Mouse (Mus musculus) layer of hippocampus, adult 2 months (tissue): ENCODE measurements around the gene Spaca4. TPM values are rescaled to one million over a fixed set of nuclear protein-coding genes. Genes with fewer than 3 reads are reported as not detected.

Experiments used
- DNase-seq, 2 experiments: peaks; one replicate each; pipeline ENCODE4 v3.0.0; 2022; ENCODE audit warnings: low spot score in 2 of 2
- H3K27ac ChIP-seq: fragments of 200-600 bp; 2 replicates; pipeline ENCODE4 v1.8.1; 2022
- H3K4me3 ChIP-seq: fragments of 200-600 bp; 2 replicates; pipeline ENCODE4 v1.8.1; 2022; ENCODE audit warnings: mild to moderate bottlenecking
- CTCF ChIP-seq: fragments of 200-600 bp; conservative IDR thresholded peaks from 2 replicates; pipeline ENCODE4 v1.8.1; 2022; ENCODE audit warnings: antibody characterized with exemption, mild to moderate bottlenecking, moderate library complexity
- total RNA-seq, 2 experiments: library from RNA; stranded (reverse); gene quantifications; 2 replicates each; pipeline ENCODE4 v1.2.3; 2021

Spaca4 gene
- total RNA-seq, 2 experiments from 2014 or later: not detected

GRCm38 (mm10) chr7:45697894-45698293 is 27.7 kb downstream of the Spaca4 start:
- Histone ChIP-seq H3K4me3 (no peak overlapping the region), H3K27ac (no peak overlapping the region)
- no peak for TF ChIP-seq CTCF
- no peak for DNase-seq

DNA sequence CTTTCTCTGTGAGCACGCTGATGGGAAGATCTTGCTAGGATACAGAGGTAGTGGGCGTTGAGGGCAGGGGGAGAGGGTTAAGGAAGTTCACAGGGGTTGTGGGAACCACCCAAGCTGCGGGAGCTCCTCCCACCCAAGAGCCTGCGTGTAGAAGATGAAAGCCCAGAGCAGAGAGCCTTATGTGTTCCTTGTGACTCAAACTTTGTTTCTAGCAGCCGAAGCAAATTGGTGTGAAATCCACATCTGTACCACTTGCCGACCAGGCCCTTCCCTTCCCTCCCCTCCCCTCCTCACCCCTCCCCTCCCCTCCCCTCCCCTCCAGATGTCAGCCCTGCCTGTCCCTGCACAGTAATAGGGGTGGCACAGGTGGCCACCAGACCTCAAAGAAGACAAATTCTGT is 30.5 kb downstream of the Spaca4 start:
- TF ChIP-seq CTCF: no peak
- no peak overlapping the region for H3K27ac ChIP-seq
- DNase-seq: no peak
- H3K4me3 ChIP-seq: no peak overlapping the region

GRCm38 (mm10) chr7:45693921-45694591 is 31.6 kb downstream of the Spaca4 start, which contains the start of gene Sec1:
TSS of gene Sec1 (minus strand) at chr7:45694402.
- DNase-seq: no peak
- TF ChIP-seq CTCF: no peak
- no peak within 1 kb of the TSS for H3K27ac ChIP-seq
- no peak within 1 kb of the TSS for H3K4me3 ChIP-seq

GRCm38 (mm10) chr7:45692364-45692763 is 33.2 kb downstream of the Spaca4 start:
- no peak for DNase-seq
- TF ChIP-seq CTCF: no peak
- H3K27ac ChIP-seq: no peak overlapping the region
- no peak overlapping the region for H3K4me3 ChIP-seq

- no peak for DNase-seq
- no peak for TF ChIP-seq CTCF
- H3K4me3 ChIP-seq: no peak overlapping the region
- no peak overlapping the region for H3K27ac ChIP-seq
Observed at GRCm38 (mm10) chr7:45689800-45690199, 35.8 kb downstream of the Spaca4 start.

DNA sequence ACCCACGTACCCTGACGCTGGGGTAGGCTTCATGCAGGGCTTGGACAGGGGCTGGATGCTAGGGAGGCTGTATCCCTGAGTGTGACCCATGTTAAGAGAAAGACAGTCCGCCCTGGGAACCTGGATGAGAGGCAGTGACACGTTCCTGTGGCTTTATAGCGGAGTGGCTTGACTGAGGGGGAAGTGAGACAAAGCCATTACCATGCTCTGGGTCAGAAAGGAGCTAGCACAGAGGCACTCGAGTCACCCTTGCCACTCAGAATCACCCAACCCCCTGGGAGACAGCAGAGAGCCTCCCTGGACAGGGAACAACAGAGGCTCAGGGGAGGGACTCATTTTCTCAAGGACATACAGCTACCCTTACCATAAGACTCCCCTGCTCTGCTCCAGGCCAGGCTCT is 36.5 kb downstream of the Spaca4 start:
- DNase-seq: no peak

GRCm38 (mm10) chr7:45686841-45687240 is 38.8 kb downstream of the Spaca4 start:
- no peak overlapping the region for H3K4me3 ChIP-seq
- DNase-seq: no peak

More for the DNA sequence above, 36.5 kb downstream of the Spaca4 start:
- Histone ChIP-seq H3K4me3 (no peak overlapping the region), H3K27ac (no peak overlapping the region)
- TF ChIP-seq CTCF: no peak

GRCm38 (mm10) chr7:45685811-45686210 is 39.8 kb downstream of the Spaca4 start:
- DNase-seq: no peak
- Histone ChIP-seq H3K27ac (peak overlapping the region; percentile 46; the same call in 1 of the 2 replicates), H3K4me3 (no peak overlapping the region)
- no peak for TF ChIP-seq CTCF

More at GRCm38 (mm10) chr7:45686841-45687240, 38.8 kb downstream of the Spaca4 start:
- TF ChIP-seq CTCF: no peak
- no peak overlapping the region for H3K27ac ChIP-seq

DNA sequence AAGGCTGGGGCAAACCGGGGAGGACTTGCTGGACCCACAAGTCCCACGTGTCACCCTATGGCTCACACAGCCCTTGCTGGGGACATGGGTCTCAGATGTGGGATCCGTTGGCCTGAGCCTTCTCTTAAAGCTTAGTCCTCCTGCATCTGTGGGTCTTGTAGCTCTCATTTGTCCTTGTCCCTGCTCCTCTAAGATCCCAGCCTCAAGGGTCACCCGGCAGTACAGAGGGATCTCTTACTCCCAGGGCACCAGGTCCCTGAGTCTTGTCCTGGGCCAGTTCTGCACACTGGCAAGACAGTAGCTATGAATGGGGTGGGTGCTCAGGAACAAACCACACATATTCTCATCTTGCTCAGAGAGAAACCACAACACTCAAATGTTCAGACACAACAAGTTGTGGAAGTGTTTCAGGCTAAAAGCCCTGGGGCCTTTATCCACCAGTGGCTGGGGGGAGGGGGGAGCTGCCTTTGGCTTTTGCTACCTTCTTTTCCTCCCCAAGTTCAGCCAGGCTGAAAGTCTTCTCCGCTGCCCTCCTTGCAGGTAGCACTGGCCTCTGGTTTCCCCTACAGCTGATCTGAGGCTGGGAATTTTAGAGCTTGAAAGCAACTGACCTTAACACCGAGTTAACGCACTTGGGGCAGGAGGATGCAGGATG is 42.1 kb downstream of the Spaca4 start, which contains the start of gene Ntn5:
Gene Ntn5 (plus strand): TSS at position 627 of the 655 bp plus-strand sequence.
- no peak for TF ChIP-seq CTCF
- peak within 1 kb of the TSS; percentile 84 for H3K27ac ChIP-seq
- H3K4me3 ChIP-seq: peak within 1 kb of the TSS; percentile 1; the same call in 1 of the 2 replicates
- DNase-seq: no peak

DNA sequence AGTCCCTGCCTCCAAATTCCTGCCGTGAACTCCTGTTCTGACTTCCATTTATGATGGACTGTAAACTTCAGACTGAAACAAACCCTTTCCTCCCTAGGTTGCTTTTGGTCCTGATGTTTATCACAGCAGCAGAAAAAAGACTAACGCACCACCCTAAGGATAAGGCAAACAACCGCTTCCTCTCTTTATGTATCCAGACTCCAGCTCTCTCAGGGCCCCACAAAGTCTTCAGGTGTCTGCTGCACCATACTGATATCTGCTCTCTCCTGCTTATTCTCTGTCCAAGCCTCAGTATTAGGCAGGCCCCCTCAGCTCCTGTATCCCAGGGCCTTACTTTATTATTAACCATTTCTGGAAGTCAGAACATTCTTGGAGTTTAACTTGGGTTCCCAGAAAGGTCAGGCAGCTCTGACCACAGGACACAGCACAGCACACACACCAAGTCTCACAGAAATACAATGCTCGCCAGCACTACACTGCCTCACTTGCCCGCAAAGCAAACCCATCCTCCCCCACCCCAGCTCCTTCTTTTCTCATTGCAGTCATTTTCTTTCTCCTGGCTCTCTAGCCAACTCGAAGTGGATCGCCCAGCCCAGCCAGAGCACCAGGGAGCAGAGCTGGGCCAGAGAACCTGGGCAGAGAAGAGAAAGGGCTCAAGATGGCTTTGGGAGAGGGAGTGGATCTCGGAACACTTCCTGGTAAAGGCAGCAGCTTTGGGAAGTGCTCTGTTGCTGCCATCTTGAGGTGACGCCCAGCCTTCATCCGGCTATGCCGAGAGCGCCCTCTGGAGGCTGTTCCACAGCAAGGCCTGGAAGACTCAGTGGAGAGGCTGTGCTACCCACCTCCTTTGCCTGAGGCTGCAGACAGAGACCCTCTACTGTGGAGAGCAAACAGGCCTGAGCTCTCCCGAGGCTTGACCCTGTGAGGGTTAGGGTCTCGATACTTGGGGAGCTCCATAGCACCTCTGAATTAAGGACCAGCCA is 43.2 kb downstream of the Spaca4 start:
- TF ChIP-seq CTCF: peak; percentile 98; the same call in 1 of the 2 replicates
- peak; percentile 86 to 90 for DNase-seq
- H3K27ac ChIP-seq: peak overlapping the region; percentile 84
- peak overlapping the region; percentile 29; the same call in 1 of the 2 replicates for H3K4me3 ChIP-seq

GRCm38 (mm10) chr7:45681046-45681736 is 44.4 kb downstream of the Spaca4 start:
- TF ChIP-seq CTCF: no peak
- no peak for DNase-seq
- H3K27ac ChIP-seq: peak overlapping the region; percentile 73; the same call in 1 of the 2 replicates
- H3K4me3 ChIP-seq: no peak overlapping the region

DNA sequence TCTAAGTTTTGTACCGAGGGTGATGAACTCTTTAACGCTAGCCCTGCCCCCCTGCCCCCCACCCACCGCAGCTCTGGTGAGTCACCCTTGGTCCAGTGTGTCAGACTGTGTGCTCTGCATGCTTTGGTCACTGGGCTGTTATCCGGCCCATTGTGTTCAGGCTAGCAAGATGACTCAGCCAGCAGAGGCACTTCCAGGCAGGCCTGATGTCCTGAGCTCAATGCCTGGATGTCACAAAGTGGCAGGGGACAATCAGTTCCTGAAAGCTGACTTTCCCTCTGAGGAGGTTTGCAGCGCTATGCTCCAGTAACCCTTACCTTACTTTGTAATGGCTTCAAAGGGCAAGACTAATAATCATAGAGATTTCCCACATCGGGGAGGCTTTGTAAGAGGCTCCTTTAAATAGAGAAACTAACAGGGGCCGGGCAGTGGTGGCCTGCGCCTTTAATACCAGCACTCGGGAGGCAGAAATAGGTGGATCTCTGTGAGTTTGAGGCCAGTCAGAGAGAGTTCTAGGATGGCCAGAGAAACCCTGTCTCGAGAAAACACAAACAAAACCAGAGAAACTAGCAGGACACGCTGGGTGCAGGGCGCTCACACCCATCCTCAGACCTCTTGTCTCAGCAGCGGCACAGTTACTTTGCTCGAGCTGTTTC is 45.5 kb downstream of the Spaca4 start:
- Histone ChIP-seq H3K4me3 (no peak overlapping the region), H3K27ac (peak overlapping the region; percentile 73)
- no peak for TF ChIP-seq CTCF
- DNase-seq: no peak
